Mouse (Mus musculus): ENCODE results near the gene Usp39. TPM values are rescaled to one million over a fixed set of nuclear protein-coding genes. Genes with fewer than 3 reads are reported as not detected.

Usp39 gene
- polyA plus RNA-seq, 1 experiment from 2014 or later = 32.6 TPM

- 67% methylated on average over 11 of the region's 11 CpGs for WGBS (ENCODE audit: insufficient replicate concordance)
- Histone ChIP-seq H3K4me1 (ENCODE audit: control insufficient read depth, low read depth, low read length) (peaks cover 8% of the 10 kb centered on the region), H3K27me3 (ENCODE audit: control insufficient read depth, insufficient read depth, low read depth, low read length) (no peaks in the 10 kb centered on the region), H3K4me3 (ENCODE audit: low read depth, low read length) (no peak overlapping the region), H3K27ac (ENCODE audit: low read length) (peak overlapping the region; percentile 75), H3K4me2 (ENCODE audit: low read depth, low read length) (no peak overlapping the region), H3K9me3 (replicated peaks; ENCODE audit: control insufficient read depth, low read length) (no peaks in the 10 kb centered on the region), H3K36me3 (ENCODE audit: control insufficient read depth, insufficient read depth) (no peaks in the 10 kb centered on the region), H3K9ac (ENCODE audit: low read depth, low read length) (no peak overlapping the region)
- ATAC-seq (ENCODE audit: low read depth) = peak; percentile 80
These were observed 42.5 kb downstream of the Usp39 start for GRCm38 (mm10) chr6:72302349-72302925.

- no peak overlapping the region for H3K27ac ChIP-seq (ENCODE audit: low read length)
- H3K4me2 ChIP-seq (ENCODE audit: low read depth, low read length) = no peak overlapping the region
- 62% methylated on average over 3 of the region's 3 CpGs for WGBS (ENCODE audit: insufficient replicate concordance)
- no peak overlapping the region for H3K4me3 ChIP-seq (ENCODE audit: low read depth, low read length)
- no peak for ATAC-seq (ENCODE audit: low read depth)
- H3K36me3 ChIP-seq (ENCODE audit: control insufficient read depth, insufficient read depth) = no peaks in the 10 kb centered on the region
- no peaks in the 10 kb centered on the region for H3K9me3 ChIP-seq (replicated peaks; ENCODE audit: control insufficient read depth, low read length)
- peaks cover 2% of the 10 kb centered on the region for H3K4me1 ChIP-seq (ENCODE audit: control insufficient read depth, low read depth, low read length)
- H3K9ac ChIP-seq (ENCODE audit: low read depth, low read length) = no peak overlapping the region
- no peaks in the 10 kb centered on the region for H3K27me3 ChIP-seq (ENCODE audit: control insufficient read depth, insufficient read depth, low read depth, low read length)
These were observed 47.2 kb downstream of the Usp39 start for GRCm38 (mm10) chr6:72297825-72298224.

DNA sequence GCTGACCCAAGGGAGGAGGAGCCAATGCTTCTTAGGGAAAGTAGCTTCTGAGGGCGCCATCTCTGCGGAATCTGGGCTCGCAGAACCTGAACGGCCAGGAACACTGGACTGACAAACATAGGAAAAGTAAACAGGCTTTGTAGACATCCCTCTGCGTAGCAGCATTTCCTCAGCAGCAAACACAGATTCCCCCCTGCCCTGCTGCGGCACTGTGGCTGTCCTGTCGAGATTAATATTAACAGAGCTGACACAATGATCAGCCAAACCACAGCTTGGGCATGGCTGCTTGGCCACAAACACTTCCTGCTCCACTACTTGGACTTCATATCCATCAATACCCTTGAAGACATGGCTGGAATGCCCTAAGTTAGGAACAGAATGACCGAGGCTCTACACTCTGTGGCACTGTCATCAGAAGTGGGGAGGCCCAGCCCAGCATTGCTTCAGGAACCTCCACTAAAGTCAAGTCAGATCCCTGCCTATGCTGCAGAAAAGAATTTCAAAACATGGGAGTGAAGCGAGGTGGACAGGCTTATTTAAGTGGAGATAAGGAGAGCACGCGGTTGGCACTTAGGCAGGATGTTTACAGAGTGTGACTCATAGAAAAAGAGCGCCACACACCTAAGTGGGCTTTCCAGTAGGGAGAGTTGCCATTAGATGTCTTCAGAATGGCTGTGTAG, 51.9 kb downstream of the Usp39 start:
- Histone ChIP-seq H3K27ac (ENCODE audit: low read length) (peak overlapping the region; percentile 83), H3K27me3 (ENCODE audit: control insufficient read depth, insufficient read depth, low read depth, low read length) (peaks cover 2% of the 10 kb centered on the region; the same call in 1 of the 2 replicates), H3K36me3 (ENCODE audit: control insufficient read depth, insufficient read depth) (no peaks in the 10 kb centered on the region), H3K4me3 (ENCODE audit: low read depth, low read length) (no peak overlapping the region), H3K4me1 (ENCODE audit: control insufficient read depth, low read depth, low read length) (no peaks in the 10 kb centered on the region; the same call in 1 of the 2 replicates), H3K9ac (ENCODE audit: low read depth, low read length) (0 out of 2 replicates have a peak overlapping the region, but pooled peaks have one; percentile 21), H3K4me2 (ENCODE audit: low read depth, low read length) (no peak overlapping the region), H3K9me3 (replicated peaks; ENCODE audit: control insufficient read depth, low read length) (no peaks in the 10 kb centered on the region)
- WGBS (ENCODE audit: insufficient replicate concordance) = 22% methylated on average over 12 of the region's 12 CpGs
- ATAC-seq (ENCODE audit: low read depth) = peak; percentile 82

DNA sequence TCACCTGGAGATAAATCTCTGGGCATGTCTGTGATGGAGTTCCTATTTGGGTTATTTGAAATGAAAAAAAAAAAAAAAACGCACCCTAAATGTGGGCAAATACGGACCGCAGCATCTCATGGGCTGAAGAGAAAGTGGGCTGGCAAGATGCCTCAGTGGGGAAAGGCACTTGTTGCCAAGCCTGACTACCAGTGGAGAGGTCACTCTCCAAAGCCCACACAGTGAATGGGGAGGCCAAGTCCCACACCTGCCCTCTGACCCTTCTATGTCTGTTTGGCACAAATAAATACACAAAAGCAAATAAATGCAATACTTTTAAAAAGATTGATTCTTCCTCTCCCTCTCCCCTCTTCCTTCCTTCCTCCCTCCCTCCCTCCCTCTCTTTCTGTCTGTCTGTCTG, 55.5 kb downstream of the Usp39 start:
- Histone ChIP-seq H3K27me3 (ENCODE audit: control insufficient read depth, insufficient read depth, low read depth, low read length) (peaks cover 4% of the 10 kb centered on the region; the same call in 1 of the 2 replicates), H3K4me3 (ENCODE audit: low read depth, low read length) (no peak overlapping the region), H3K36me3 (ENCODE audit: control insufficient read depth, insufficient read depth) (no peaks in the 10 kb centered on the region), H3K4me2 (ENCODE audit: low read depth, low read length) (no peak overlapping the region), H3K27ac (ENCODE audit: low read length) (0 out of 2 replicates have a peak overlapping the region, but pooled peaks have one; percentile 38), H3K4me1 (ENCODE audit: control insufficient read depth, low read depth, low read length) (no peaks in the 10 kb centered on the region; the same call in 1 of the 2 replicates), H3K9ac (ENCODE audit: low read depth, low read length) (no peak overlapping the region), H3K9me3 (replicated peaks; ENCODE audit: control insufficient read depth, low read length) (no peaks in the 10 kb centered on the region)
- peak; percentile 19; the same call in 1 of the 2 replicates for ATAC-seq (ENCODE audit: low read depth)
- 61% methylated on average over 3 of the region's 3 CpGs for WGBS (ENCODE audit: insufficient replicate concordance)

DNA sequence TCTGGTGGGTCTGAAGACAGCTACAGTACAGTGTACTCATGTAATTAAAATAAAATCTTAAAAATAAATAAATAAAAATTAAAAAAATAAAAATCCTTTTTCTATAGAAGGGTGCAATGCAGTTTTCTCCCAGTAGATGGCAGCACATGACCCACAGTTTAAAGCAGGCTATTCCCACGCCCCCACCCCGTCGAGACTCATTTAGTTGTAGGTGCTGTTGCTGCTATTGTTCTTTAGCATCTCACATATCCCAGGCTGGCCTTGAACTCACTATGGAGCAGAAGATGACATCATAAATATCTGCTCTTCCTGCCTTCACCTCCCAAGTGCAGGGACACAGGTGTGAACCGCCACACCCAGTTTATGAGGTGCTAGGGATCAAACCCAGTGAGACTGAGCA, 61.1 kb downstream of the Usp39 start:
- Histone ChIP-seq H3K27me3 (ENCODE audit: control insufficient read depth, insufficient read depth, low read depth, low read length) (0 out of 2 replicates have a peak, but pooled peaks cover 2% of the 10 kb centered on the region), H3K36me3 (ENCODE audit: control insufficient read depth, insufficient read depth) (no peaks in the 10 kb centered on the region), H3K27ac (ENCODE audit: low read length) (no peak overlapping the region), H3K9me3 (replicated peaks; ENCODE audit: control insufficient read depth, low read length) (no peaks in the 10 kb centered on the region), H3K9ac (ENCODE audit: low read depth, low read length) (no peak overlapping the region), H3K4me1 (ENCODE audit: control insufficient read depth, low read depth, low read length) (peaks cover 28% of the 10 kb centered on the region), H3K4me3 (ENCODE audit: low read depth, low read length) (no peak overlapping the region), H3K4me2 (ENCODE audit: low read depth, low read length) (no peak overlapping the region)
- no peak for ATAC-seq (ENCODE audit: low read depth)
- WGBS (ENCODE audit: insufficient replicate concordance) = 22% methylated on average over 4 of the region's 4 CpGs

DNA sequence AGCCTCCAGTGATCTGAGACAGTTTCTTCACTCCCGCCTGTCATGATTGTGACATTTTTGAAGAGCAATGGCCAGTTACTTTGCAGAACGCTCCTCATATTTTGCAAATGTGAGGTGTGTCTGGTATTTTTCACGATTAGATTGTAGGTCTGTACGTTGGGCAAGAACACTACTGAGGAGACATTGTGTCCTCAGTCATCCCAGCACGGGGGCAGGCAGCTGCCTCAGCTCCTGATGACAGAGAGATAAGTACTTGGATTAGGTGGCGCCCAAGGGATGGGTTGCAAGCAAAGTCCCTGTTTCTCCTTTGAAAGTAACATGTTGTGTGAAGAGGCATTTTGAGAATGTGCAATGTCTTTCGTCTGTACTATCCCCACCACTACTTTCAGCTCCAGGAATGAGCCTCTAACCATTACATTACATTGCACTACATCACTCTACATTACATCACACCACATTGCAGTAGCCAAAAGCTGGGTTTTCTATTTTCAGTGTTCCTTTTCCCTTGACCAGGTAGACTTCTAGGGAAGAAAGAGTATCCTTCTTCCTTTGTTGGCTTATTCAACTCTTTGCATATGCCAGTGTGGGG, 64.5 kb downstream of the Usp39 start:
- peak overlapping the region; percentile 94 for H3K27ac ChIP-seq (ENCODE audit: low read length)
- no peaks in the 10 kb centered on the region for H3K9me3 ChIP-seq (replicated peaks; ENCODE audit: control insufficient read depth, low read length)
- H3K36me3 ChIP-seq (ENCODE audit: control insufficient read depth, insufficient read depth) = no peaks in the 10 kb centered on the region
- ATAC-seq (ENCODE audit: low read depth) = peak; percentile 74
- 28% methylated on average over 7 of the region's 7 CpGs for WGBS (ENCODE audit: insufficient replicate concordance)
- peak overlapping the region; percentile 59 for H3K9ac ChIP-seq (ENCODE audit: low read depth, low read length)
- peaks cover 45% of the 10 kb centered on the region for H3K4me1 ChIP-seq (ENCODE audit: control insufficient read depth, low read depth, low read length)
- H3K4me2 ChIP-seq (ENCODE audit: low read depth, low read length) = peak overlapping the region; percentile 61
- H3K4me3 ChIP-seq (ENCODE audit: low read depth, low read length) = no peak overlapping the region
- H3K27me3 ChIP-seq (ENCODE audit: control insufficient read depth, insufficient read depth, low read depth, low read length) = no peaks in the 10 kb centered on the region

GRCm38 (mm10) chr6:72279505-72279904, 65.5 kb downstream of the Usp39 start:
- no peaks in the 10 kb centered on the region for H3K36me3 ChIP-seq (ENCODE audit: control insufficient read depth, insufficient read depth)
- H3K27ac ChIP-seq (ENCODE audit: low read length) = peak overlapping the region; percentile 94
- no peaks in the 10 kb centered on the region for H3K27me3 ChIP-seq (ENCODE audit: control insufficient read depth, insufficient read depth, low read depth, low read length)
- H3K9me3 ChIP-seq (replicated peaks; ENCODE audit: control insufficient read depth, low read length) = no peaks in the 10 kb centered on the region
- 20% methylated on average over 7 of the region's 7 CpGs for WGBS (ENCODE audit: insufficient replicate concordance)
- H3K9ac ChIP-seq (ENCODE audit: low read depth, low read length) = peak overlapping the region; percentile 59
- peak overlapping the region; percentile 23; the same call in 1 of the 2 replicates for H3K4me3 ChIP-seq (ENCODE audit: low read depth, low read length)
- peak; percentile 94 for ATAC-seq (ENCODE audit: low read depth)
- H3K4me2 ChIP-seq (ENCODE audit: low read depth, low read length) = peak overlapping the region; percentile 61
- H3K4me1 ChIP-seq (ENCODE audit: control insufficient read depth, low read depth, low read length) = peaks cover 53% of the 10 kb centered on the region

DNA sequence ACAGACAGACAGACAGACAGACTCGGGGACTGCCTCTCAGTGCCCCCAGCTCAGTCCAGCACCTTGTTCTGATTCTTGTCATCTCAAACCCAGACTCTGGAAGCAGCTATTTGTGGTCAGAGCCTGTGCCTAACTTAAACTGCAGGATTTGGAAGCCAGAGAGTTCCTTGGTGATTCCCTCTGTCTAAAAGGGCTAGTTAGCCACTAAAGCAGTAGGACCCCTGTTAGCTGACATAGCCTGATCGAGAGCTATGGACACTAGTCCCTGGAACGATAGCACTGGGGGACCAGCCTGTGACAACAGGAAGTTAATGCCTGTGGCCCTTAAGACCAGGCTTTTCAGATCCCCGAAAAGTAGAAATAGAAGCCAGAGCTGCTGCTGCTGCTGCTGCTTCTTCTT, 66.1 kb downstream of the Usp39 start:
- Histone ChIP-seq H3K4me2 (ENCODE audit: low read depth, low read length) (peak overlapping the region; percentile 27; the same call in 1 of the 2 replicates), H3K27me3 (ENCODE audit: control insufficient read depth, insufficient read depth, low read depth, low read length) (no peaks in the 10 kb centered on the region), H3K27ac (ENCODE audit: low read length) (peak overlapping the region; percentile 94), H3K36me3 (ENCODE audit: control insufficient read depth, insufficient read depth) (no peaks in the 10 kb centered on the region), H3K9me3 (replicated peaks; ENCODE audit: control insufficient read depth, low read length) (no peaks in the 10 kb centered on the region), H3K4me1 (ENCODE audit: control insufficient read depth, low read depth, low read length) (peaks cover 56% of the 10 kb centered on the region), H3K4me3 (ENCODE audit: low read depth, low read length) (no peak overlapping the region), H3K9ac (ENCODE audit: low read depth, low read length) (peak overlapping the region; percentile 57)
- no peak for ATAC-seq (ENCODE audit: low read depth)
- 32% methylated on average over 4 of the region's 4 CpGs for WGBS (ENCODE audit: insufficient replicate concordance)

Measured in liver, embryonic 16.5 days (tissue).